Comparison of ENCODE assay signal across 30 mouse cellular contexts in the genomic region with DNA sequence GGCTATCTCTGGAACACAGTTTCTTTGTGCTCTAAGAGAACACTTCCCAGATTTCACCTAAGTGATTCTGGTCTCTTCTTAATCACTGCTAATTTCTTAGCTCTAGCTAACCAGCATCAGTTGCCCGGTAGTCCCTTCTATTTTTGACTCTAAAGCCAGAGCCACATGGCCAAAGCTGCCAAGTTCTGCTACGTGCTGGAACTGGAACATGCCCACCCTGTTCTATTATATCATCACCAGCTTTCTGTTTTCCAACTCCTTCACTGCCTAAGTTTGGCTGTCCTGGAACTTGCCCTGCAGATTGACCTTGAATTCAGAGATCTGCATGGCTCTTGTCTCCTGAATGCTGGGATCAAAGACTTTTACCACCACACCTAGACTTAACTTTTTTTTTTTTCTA. TPM values are rescaled to one million over a fixed set of nuclear protein-coding genes. Genes with fewer than 3 reads are reported as not detected.
DNase-seq lines count a peak whose midpoint lies in the region; ATAC-seq lines count a peak whose summit lies in the region.
"Had no signal": no experiment of that assay in that cellular context is flagged by ENCODE, and none has a peak within 500 bp of the region (broad histone marks: within the 10 kb centered on the region; RNA-seq: fewer than 3 reads in every experiment).

No protein-coding gene starts in this region.

- no peaks in the 10 kb centered on the region for H3K9me3 ChIP-seq in midbrain, embryonic 11.5 days (ENCODE audit: control insufficient read depth, low read length)
- no peaks in the 10 kb centered on the region for H3K9me3 ChIP-seq in midbrain, embryonic 16.5 days (replicated peaks; ENCODE audit: control insufficient read depth, low read length, poor library complexity, severe bottlenecking)
- no peaks in the 10 kb centered on the region for H3K9me3 ChIP-seq in hindbrain, embryonic 13.5 days
- H3K9me3 ChIP-seq: embryonic facial prominence, embryonic 12.5 days; embryonic facial prominence, embryonic 15.5 days; heart, embryonic 13.5 days; hindbrain, embryonic 10.5 days had no signal

- no peak for ATAC-seq in midbrain, embryonic 11.5 days (ENCODE audit: low FRiP score)
- ATAC-seq in midbrain, embryonic 16.5 days: no peak
- no peak for ATAC-seq in hindbrain, embryonic 13.5 days (ENCODE audit: low FRiP score)
- ATAC-seq: forebrain, embryonic 14.5 days; forebrain, postnatal 0 days; hindbrain, postnatal 0 days; inflammation-experienced regulatory T-cells, adult 6 months; intestine, embryonic 16.5 days had no signal

- no peak overlapping the region for H3K4me3 ChIP-seq in midbrain, embryonic 11.5 days (ENCODE audit: low read depth, low read length)
- no peak overlapping the region for H3K4me3 ChIP-seq in midbrain, embryonic 16.5 days (ENCODE audit: low read depth, low read length)
- no peak overlapping the region for H3K4me3 ChIP-seq in hindbrain, embryonic 13.5 days
- H3K4me3 ChIP-seq: embryonic facial prominence, embryonic 12.5 days; embryonic facial prominence, embryonic 15.5 days; gastrocnemius, adult 2 months; heart, embryonic 13.5 days; hindbrain, embryonic 10.5 days had no signal

- no peak overlapping the region for H3K27ac ChIP-seq in midbrain, embryonic 11.5 days (ENCODE audit: low read depth, low read length)
- H3K27ac ChIP-seq in midbrain, embryonic 16.5 days (ENCODE audit: low read length): no peak overlapping the region
- H3K27ac ChIP-seq in hindbrain, embryonic 13.5 days: no peak overlapping the region
- H3K27ac ChIP-seq: embryonic facial prominence, embryonic 12.5 days; embryonic facial prominence, embryonic 15.5 days; gastrocnemius, adult 2 months; heart, embryonic 13.5 days; hindbrain, embryonic 10.5 days; hindbrain, embryonic 14.5 days; hindbrain, postnatal 0 days had no signal

- 94% methylated on average over 2 of the region's 2 CpGs for WGBS in midbrain, embryonic 11.5 days
- 93% methylated on average over 2 of the region's 2 CpGs for WGBS in midbrain, embryonic 16.5 days
- 88% methylated on average over 2 of the region's 2 CpGs for WGBS in hindbrain, embryonic 13.5 days

- no peak overlapping the region for H3K4me2 ChIP-seq in midbrain, embryonic 11.5 days
- no peak overlapping the region for H3K4me2 ChIP-seq in midbrain, embryonic 16.5 days (ENCODE audit: low read length)
- H3K4me2 ChIP-seq in hindbrain, embryonic 13.5 days: no peak overlapping the region
- H3K4me2 ChIP-seq: embryonic facial prominence, embryonic 12.5 days; embryonic facial prominence, embryonic 15.5 days; heart, embryonic 13.5 days; hindbrain, embryonic 14.5 days had no signal

- intact Hi-C loops in heart, postnatal 36 days (cut with DNase I): no loop called here

- peaks cover 10% of the 10 kb centered on the region; the same call in 1 of the 2 replicates for H3K4me1 ChIP-seq in midbrain, embryonic 11.5 days (ENCODE audit: control insufficient read depth, insufficient read depth, low read length)
- no peaks in the 10 kb centered on the region for H3K4me1 ChIP-seq in midbrain, embryonic 16.5 days (ENCODE audit: control insufficient read depth, insufficient read depth, low read length)
- peaks cover 31% of the 10 kb centered on the region for H3K4me1 ChIP-seq in hindbrain, embryonic 13.5 days (replicated peaks)
- H3K4me1 ChIP-seq: embryonic facial prominence, embryonic 12.5 days; embryonic facial prominence, embryonic 15.5 days; heart, embryonic 13.5 days had no signal

- H3K36me3 ChIP-seq in midbrain, embryonic 11.5 days (ENCODE audit: control insufficient read depth, insufficient read depth, low read length): no peaks in the 10 kb centered on the region
- no peaks in the 10 kb centered on the region for H3K36me3 ChIP-seq in midbrain, embryonic 16.5 days (ENCODE audit: control insufficient read depth, insufficient read depth, low read length)
- no peaks in the 10 kb centered on the region for H3K36me3 ChIP-seq in hindbrain, embryonic 13.5 days
- H3K36me3 ChIP-seq: embryonic facial prominence, embryonic 12.5 days; embryonic facial prominence, embryonic 15.5 days; heart, embryonic 13.5 days; hindbrain, embryonic 10.5 days had no signal

- peak; percentile 95 for DNase-seq in heart, adult 11 months
- no peak for DNase-seq in heart, postnatal 4 days
- peak; percentile 63 for DNase-seq in heart, adult 8-10 months (ENCODE audit: low spot score)
- no peak for DNase-seq in heart, postnatal 36 days
- DNase-seq in midbrain, embryonic 11.5 days (ENCODE audit: low spot score, missing footprints): peak; percentile 8
- DNase-seq: adrenal gland, postnatal 10 days; cerebellum, adult 11 months; cerebellum, adult 2 months; cerebellum, adult 9-11 months; cerebellum, postnatal 25 days; forebrain, postnatal 0 days; gastrocnemius, adult 2 months; gastrocnemius, postnatal 14 days; kidney, adult 18-20 months had no signal

- H3K27me3 ChIP-seq in midbrain, embryonic 11.5 days (ENCODE audit: control insufficient read depth, insufficient read depth, low read length): no peaks in the 10 kb centered on the region
- no peaks in the 10 kb centered on the region for H3K27me3 ChIP-seq in midbrain, embryonic 16.5 days (ENCODE audit: control insufficient read depth, insufficient read depth, low read depth, low read length)
- peaks cover 12% of the 10 kb centered on the region for H3K27me3 ChIP-seq in hindbrain, embryonic 13.5 days
- H3K27me3 ChIP-seq: embryonic facial prominence, embryonic 12.5 days; embryonic facial prominence, embryonic 15.5 days had no signal

- H3K9ac ChIP-seq in midbrain, embryonic 11.5 days (ENCODE audit: low read length): no peak overlapping the region
- H3K9ac ChIP-seq in midbrain, embryonic 16.5 days (ENCODE audit: low read depth, low read length): no peak overlapping the region
- no peak overlapping the region for H3K9ac ChIP-seq in hindbrain, embryonic 13.5 days
- H3K9ac ChIP-seq: embryonic facial prominence, embryonic 12.5 days; embryonic facial prominence, embryonic 15.5 days; forebrain, postnatal 0 days; heart, embryonic 13.5 days; hindbrain, embryonic 14.5 days had no signal

RNA-seq across cellular contexts. Expression of a gene that starts 52.5 kb away (rescaled TPM):
- not detected for total RNA-seq in heart, postnatal 4 days (2021)
- not detected for total RNA-seq in heart, adult 8-10 months (2022)
- total RNA-seq in heart, postnatal 36 days (2021): not detected
- polyA plus RNA-seq in midbrain, embryonic 11.5 days (2014; fragmentation: Nextera tagmentation; extraction: Ambion mirVana): not detected in 2 replicates
- polyA plus RNA-seq in midbrain, embryonic 16.5 days (2015; fragmentation: Nextera tagmentation; extraction: Ambion mirVana): 0.23 and 0.36 TPM in 2 replicates
- polyA plus RNA-seq in hindbrain, embryonic 13.5 days (2015; fragmentation: Nextera tagmentation; extraction: Ambion mirVana): 0.39 and 0.44 TPM in 2 replicates
- total RNA-seq: adrenal gland, postnatal 10 days; adrenal gland, postnatal 4 days; common myeloid progenitor, adult 5-6 weeks; ES-E14; forebrain, postnatal 0 days; gastrocnemius, adult 2 months; gastrocnemius, postnatal 14 days; gastrocnemius, postnatal 4 days; hindbrain, postnatal 0 days had no signal
- polyA plus RNA-seq: cerebellum, adult 2 months; embryonic facial prominence, embryonic 15.5 days; forebrain, embryonic 14.5 days; frontal cortex, adult 2 months; inflammation-experienced regulatory T-cells, adult 6 months; intestine, embryonic 16.5 days had no signal

Comparison
In these comparisons a context has a peak if more than half of its experiments do, and no peak if none do; other contexts are left out.
1. DNase-seq: peak in heart, adult 11 months (single experiment), heart, adult 8-10 months (single experiment) and midbrain, embryonic 11.5 days (single experiment); none in heart, postnatal 4 days (single experiment) and heart, postnatal 36 days (0 of 2).